Mouse (Mus musculus): ENCODE data around the gene Galm. TPM values are rescaled to one million over a fixed set of nuclear protein-coding genes. Genes with fewer than 3 reads are reported as not detected.

Gene Galm
- polyA plus RNA-seq, 1 experiment = 5.2 TPM

DNA sequence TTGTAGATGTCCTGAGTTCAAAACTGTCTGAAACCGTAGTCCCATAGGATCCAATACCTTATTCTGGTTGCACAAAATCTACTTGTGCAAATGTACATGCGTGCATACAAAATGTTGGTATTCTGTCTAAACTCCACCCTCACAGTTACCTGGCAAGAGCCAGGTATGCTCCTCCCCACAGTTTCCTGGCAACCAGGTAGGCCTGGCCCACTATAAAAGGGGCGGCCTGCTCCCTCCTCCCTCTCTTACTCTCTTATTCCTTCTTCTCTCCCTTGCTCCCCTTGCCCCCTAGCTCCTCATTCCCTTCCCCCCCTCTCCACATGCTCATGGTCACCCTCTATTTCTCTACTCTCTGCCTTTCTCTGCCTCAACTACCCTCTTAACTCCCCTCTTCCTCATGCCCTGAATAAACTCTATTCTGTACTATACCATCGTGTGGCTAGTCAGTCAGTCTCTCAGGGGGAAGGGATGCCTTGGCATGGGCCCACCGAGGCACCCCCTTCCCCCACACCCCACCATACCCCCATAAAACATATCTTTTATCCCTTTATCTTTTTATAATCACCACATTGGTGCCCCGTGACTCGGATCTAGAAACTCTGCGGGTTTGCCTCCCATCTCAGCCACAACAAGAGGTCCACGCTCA, 31.9 kb upstream of the Galm start:
- Histone ChIP-seq H3K4me3 (replicated peaks; ENCODE audit: control insufficient read depth, low read depth, low read length) (no peak overlapping the region), H3K27ac (ENCODE audit: control insufficient read depth, insufficient read depth, low read depth, low read length, poor library complexity) (no peak overlapping the region), H3K4me1 (ENCODE audit: control insufficient read depth, insufficient read depth, low read length) (peaks cover 1% of the 10 kb centered on the region; the same call in 1 of the 2 replicates)
- WGBS = 75% methylated on average over 9 of the region's 9 CpGs
- TF ChIP-seq CTCF (IDR thresholded peaks at IDR 0.05; ENCODE audit: control insufficient read depth, insufficient read depth, low read length) = no peak
- no peak for TF ChIP-seq POLR2A (IDR thresholded peaks at IDR 0.05; ENCODE audit: borderline replicate concordance, control insufficient read depth, low read depth, low read length)

GRCm38 (mm10) chr17:80096043-80096719, 31.1 kb upstream of the Galm start:
- no peak overlapping the region for H3K4me3 ChIP-seq (replicated peaks; ENCODE audit: control insufficient read depth, low read depth, low read length)
- WGBS = 13% methylated on average over 20 of the region's 20 CpGs
- TF ChIP-seq CTCF (IDR thresholded peaks at IDR 0.05; ENCODE audit: control insufficient read depth, insufficient read depth, low read length) (no peak), POLR2A (IDR thresholded peaks at IDR 0.05; ENCODE audit: borderline replicate concordance, control insufficient read depth, low read depth, low read length) (no peak)
- H3K4me1 ChIP-seq (ENCODE audit: control insufficient read depth, insufficient read depth, low read length) = peaks cover 1% of the 10 kb centered on the region; the same call in 1 of the 2 replicates
- H3K27ac ChIP-seq (ENCODE audit: control insufficient read depth, insufficient read depth, low read depth, low read length, poor library complexity) = no peak overlapping the region

GRCm38 (mm10) chr17:80096720-80097114, 30.6 kb upstream of the Galm start:
- 83% methylated on average over 8 of the region's 8 CpGs for WGBS
- no peak for TF ChIP-seq POLR2A (IDR thresholded peaks at IDR 0.05; ENCODE audit: borderline replicate concordance, control insufficient read depth, low read depth, low read length)
- TF ChIP-seq CTCF (IDR thresholded peaks at IDR 0.05; ENCODE audit: control insufficient read depth, insufficient read depth, low read length) = no peak
- H3K4me1 ChIP-seq (ENCODE audit: control insufficient read depth, insufficient read depth, low read length) = peaks cover 1% of the 10 kb centered on the region; the same call in 1 of the 2 replicates
- no peak overlapping the region for H3K4me3 ChIP-seq (replicated peaks; ENCODE audit: control insufficient read depth, low read depth, low read length)
- H3K27ac ChIP-seq (ENCODE audit: control insufficient read depth, insufficient read depth, low read depth, low read length, poor library complexity) = no peak overlapping the region

GRCm38 (mm10) chr17:80097221-80097620, 30.1 kb upstream of the Galm start:
- Histone ChIP-seq H3K4me3 (replicated peaks; ENCODE audit: control insufficient read depth, low read depth, low read length) (no peak overlapping the region), H3K4me1 (ENCODE audit: control insufficient read depth, insufficient read depth, low read length) (peaks cover 1% of the 10 kb centered on the region; the same call in 1 of the 2 replicates), H3K27ac (ENCODE audit: control insufficient read depth, insufficient read depth, low read depth, low read length, poor library complexity) (no peak overlapping the region)
- no peak for TF ChIP-seq CTCF (IDR thresholded peaks at IDR 0.05; ENCODE audit: control insufficient read depth, insufficient read depth, low read length)
- TF ChIP-seq POLR2A (IDR thresholded peaks at IDR 0.05; ENCODE audit: borderline replicate concordance, control insufficient read depth, low read depth, low read length) = no peak
- 64% methylated on average over 2 of the region's 2 CpGs for WGBS

GRCm38 (mm10) chr17:80099823-80100222, 27.4 kb upstream of the Galm start:
- 34% methylated on average over 6 of the region's 6 CpGs for WGBS
- TF ChIP-seq POLR2A (IDR thresholded peaks at IDR 0.05; ENCODE audit: borderline replicate concordance, control insufficient read depth, low read depth, low read length) (no peak), CTCF (IDR thresholded peaks at IDR 0.05; ENCODE audit: control insufficient read depth, insufficient read depth, low read length) (no peak)
- Histone ChIP-seq H3K27ac (ENCODE audit: control insufficient read depth, insufficient read depth, low read depth, low read length, poor library complexity) (no peak overlapping the region), H3K4me1 (ENCODE audit: control insufficient read depth, insufficient read depth, low read length) (peaks cover 1% of the 10 kb centered on the region; the same call in 1 of the 2 replicates), H3K4me3 (replicated peaks; ENCODE audit: control insufficient read depth, low read depth, low read length) (no peak overlapping the region)

DNA sequence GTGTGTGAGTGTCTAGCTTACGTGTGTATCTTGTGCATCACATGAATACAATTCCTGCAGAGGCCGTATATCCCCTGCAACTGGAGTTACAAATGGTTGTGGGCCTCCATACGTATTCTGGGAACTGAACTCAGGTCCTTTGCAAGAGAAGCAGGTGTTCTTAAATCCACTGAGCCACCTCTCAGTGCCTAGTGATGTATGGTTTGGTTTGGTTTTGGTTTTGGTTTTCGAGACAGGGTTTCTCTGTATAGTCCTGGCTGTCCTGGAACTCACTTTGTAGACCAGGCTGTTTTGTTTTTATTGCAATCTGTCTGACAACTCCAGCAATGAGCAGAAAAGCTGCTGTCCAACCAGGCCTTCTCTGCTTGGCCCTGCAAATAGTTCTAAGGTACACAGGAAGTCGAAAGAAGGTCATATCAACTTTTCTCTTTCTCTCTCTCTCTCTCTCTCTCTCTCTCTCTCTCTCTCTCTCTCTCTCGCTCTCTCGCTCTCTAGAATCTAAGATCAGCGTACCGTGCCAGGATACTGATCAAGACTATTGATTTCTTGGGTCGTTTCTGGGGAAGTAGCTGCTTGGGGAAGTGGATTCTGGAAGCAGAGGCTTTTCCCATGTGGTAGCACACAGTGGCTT, 21.8 kb upstream of the Galm start:
- Histone ChIP-seq H3K4me3 (replicated peaks; ENCODE audit: control insufficient read depth, low read depth, low read length) (no peak overlapping the region), H3K4me1 (ENCODE audit: control insufficient read depth, insufficient read depth, low read length) (no peaks in the 10 kb centered on the region), H3K27ac (ENCODE audit: control insufficient read depth, insufficient read depth, low read depth, low read length, poor library complexity) (no peak overlapping the region)
- WGBS = 70% methylated on average over 10 of the region's 10 CpGs
- TF ChIP-seq CTCF (IDR thresholded peaks at IDR 0.05; ENCODE audit: control insufficient read depth, insufficient read depth, low read length) (no peak), POLR2A (IDR thresholded peaks at IDR 0.05; ENCODE audit: borderline replicate concordance, control insufficient read depth, low read depth, low read length) (no peak)

DNA sequence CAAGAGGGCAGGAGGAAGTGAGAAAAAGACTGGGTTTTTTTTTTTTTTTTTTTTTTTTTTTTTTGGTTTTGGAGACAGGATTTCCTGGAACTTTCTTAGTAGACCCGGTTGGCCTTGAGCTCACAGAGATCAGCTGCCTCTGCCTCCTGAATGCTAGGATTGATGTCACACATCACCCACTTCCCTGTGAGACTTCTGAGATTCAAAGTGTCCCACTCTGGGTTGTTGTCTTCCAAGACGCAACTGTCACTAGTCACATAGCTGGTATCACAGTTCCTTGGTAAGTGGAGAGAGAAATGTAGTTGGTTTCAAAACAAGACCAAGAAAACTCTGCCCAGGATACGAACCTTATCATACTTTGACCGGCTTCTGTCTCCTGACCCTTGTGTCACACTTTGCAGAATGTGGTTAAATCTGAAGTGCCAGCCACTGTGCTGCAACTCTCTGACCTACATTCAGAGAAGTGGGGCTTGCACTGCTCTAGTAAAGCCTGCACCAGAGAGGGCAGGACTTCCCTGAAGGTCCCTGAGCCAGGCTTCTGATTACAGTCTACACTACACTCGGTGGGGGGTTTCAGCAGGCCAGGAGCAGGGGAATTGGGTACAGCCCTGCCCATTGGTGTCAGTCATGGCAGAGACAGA, 14.5 kb upstream of the Galm start:
- no peak overlapping the region for H3K4me3 ChIP-seq (replicated peaks; ENCODE audit: control insufficient read depth, low read depth, low read length)
- 6% methylated on average over 5 of the region's 5 CpGs for WGBS
- TF ChIP-seq CTCF (IDR thresholded peaks at IDR 0.05; ENCODE audit: control insufficient read depth, insufficient read depth, low read length) (no peak), POLR2A (IDR thresholded peaks at IDR 0.05; ENCODE audit: borderline replicate concordance, control insufficient read depth, low read depth, low read length) (no peak)
- peak overlapping the region; percentile 30; the same call in 1 of the 2 replicates for H3K27ac ChIP-seq (ENCODE audit: control insufficient read depth, insufficient read depth, low read depth, low read length, poor library complexity)
- H3K4me1 ChIP-seq (ENCODE audit: control insufficient read depth, insufficient read depth, low read length) = peaks cover 2% of the 10 kb centered on the region; the same call in 1 of the 2 replicates

- 66% methylated on average over 4 of the region's 4 CpGs for WGBS
- no peak overlapping the region for H3K27ac ChIP-seq (ENCODE audit: control insufficient read depth, insufficient read depth, low read depth, low read length, poor library complexity)
- H3K4me1 ChIP-seq (ENCODE audit: control insufficient read depth, insufficient read depth, low read length) = peaks cover 2% of the 10 kb centered on the region; the same call in 1 of the 2 replicates
- no peak overlapping the region for H3K4me3 ChIP-seq (replicated peaks; ENCODE audit: control insufficient read depth, low read depth, low read length)
- TF ChIP-seq POLR2A (IDR thresholded peaks at IDR 0.05; ENCODE audit: borderline replicate concordance, control insufficient read depth, low read depth, low read length) (no peak), CTCF (IDR thresholded peaks at IDR 0.05; ENCODE audit: control insufficient read depth, insufficient read depth, low read length) (no peak)
Measured at GRCm38 (mm10) chr17:80113468-80113867, 13.8 kb upstream of the Galm start.

Data from bone marrow, adult 2 months (tissue).